Mouse (Mus musculus) C2C12 (cell line): ENCODE results near the gene Slc25a38.

ENCODE experiments used
- FOSL1 ChIP-seq: IDR thresholded peaks from one replicate; pipeline ENCODE4 v1.8.0; 2011; ENCODE audit warnings: mild to moderate bottlenecking, low read length; ENCODE audit not compliant: poor library complexity, insufficient read depth, severe bottlenecking
- USF1 ChIP-seq: IDR thresholded peaks from one replicate; pipeline ENCODE4 v1.6.1; 2011; ENCODE audit warnings: low read depth, mild to moderate bottlenecking, control low read depth, moderate library complexity

DNA sequence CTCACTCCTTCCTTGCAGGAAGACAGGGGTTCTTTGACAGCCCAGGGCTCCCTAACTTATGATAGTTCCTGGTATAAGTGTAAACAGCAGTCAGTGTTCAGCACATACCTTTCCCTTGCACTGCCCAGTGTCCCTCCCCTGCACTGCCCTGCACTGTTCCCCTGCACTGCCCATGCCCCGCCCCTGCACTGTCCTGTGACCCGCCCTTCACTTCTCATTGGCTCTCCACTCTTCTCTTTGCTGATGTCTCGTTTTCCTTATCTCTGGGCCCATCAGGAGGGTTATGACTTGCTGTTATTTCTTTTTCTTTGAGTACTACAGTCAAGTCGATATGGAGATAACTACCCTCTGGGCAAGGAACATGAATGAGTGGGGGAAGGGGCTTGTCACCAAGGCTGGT, 47.9 kb downstream of the Slc25a38 start:
- TF ChIP-seq USF1 = no peak
- no peak for TF ChIP-seq FOSL1
